Mouse (Mus musculus) CD8-positive naive resting alpha-beta T cell, adult 2 months (primary cell): Measurements from ENCODE around the gene Pin4.
"Not testable (repeated sequence)": the region's sequence is repeated elsewhere in the genome, so short reads cannot be mapped to it uniquely, and the experiment has no call there.

Experiments
- DNase-seq, 2 experiments: peaks; one replicate each; pipeline ENCODE4 v3.0.0; 2022; ENCODE audit warnings: low read depth in 2 of 2, low spot score in 2 of 2

Pin4 gene

GRCm38 (mm10) chrX:102119042-102119864 is at the start of gene Pin4:
TSS of gene Pin4 (plus strand) at chrX:102119447.
- peak; percentile 82 to 86 for DNase-seq

DNA sequence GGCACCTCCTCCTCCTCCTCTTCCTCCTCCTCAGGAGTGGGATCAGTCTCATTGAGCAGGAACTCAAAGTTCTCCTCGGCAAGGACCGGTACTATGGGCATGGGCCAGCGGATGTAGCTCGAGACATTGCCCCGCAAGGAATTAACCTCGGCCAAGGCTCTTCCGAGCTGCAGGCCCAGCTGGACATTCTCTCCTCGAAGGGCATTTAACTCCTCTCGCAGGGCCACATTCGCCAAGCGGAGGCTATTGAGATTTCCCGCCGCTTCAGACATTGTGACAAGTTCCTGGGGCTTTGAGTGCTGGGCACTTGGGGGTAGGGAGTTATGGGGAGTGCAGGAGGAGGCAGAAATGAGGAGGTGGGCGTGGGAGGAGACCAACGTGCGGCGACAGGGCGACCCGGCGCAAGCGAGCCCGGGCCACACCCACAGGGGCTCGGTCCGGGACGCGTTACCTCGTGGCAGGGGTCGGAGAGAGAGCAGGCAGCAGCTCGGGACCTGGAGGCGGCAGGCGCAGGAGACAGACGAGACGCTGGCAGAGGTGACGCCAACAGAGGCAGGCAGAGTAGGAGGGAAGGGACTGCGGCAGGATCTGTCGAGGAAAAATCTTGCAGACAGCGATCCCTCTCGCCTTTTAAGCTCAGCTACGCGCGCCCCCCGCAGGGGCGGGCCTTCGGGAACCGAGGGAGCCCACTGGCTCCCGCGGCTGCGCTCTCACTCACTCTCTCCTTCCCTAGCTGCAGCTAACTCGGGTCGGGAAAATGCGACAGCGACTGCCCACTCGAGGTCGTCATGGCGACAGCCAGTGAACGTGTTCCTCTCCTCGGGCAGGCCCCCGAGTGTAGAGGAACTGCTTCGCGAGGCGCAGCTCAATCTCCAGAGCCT is 48.4 kb upstream of the Pin4 start, which contains the start of gene Rtl5:
Gene Rtl5 (minus strand): TSS at position 714 of the 881 bp plus-strand sequence.
- DNase-seq, result peak; percentile 1 to 17

DNA sequence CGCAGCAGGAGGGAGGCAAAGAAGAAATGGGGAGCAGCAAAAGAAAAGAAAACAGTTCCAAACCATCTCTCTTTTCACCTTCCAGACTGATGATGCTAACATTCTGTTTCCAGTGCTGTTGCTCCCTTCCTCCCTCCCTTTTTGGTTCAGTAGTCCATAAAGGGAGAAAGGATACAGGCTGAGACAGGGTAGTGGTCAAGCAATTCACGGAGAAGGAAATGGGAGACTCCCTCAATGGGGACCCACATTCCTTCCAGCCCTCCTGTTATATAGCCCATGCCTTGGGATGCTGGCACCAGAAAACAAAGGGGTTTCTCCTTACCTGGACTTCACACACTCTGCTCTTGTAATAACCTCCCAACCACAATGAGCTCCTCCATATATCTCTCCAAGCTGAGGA is 47.7 kb upstream of the Pin4 start:
- DNase-seq, result no peak

DNA sequence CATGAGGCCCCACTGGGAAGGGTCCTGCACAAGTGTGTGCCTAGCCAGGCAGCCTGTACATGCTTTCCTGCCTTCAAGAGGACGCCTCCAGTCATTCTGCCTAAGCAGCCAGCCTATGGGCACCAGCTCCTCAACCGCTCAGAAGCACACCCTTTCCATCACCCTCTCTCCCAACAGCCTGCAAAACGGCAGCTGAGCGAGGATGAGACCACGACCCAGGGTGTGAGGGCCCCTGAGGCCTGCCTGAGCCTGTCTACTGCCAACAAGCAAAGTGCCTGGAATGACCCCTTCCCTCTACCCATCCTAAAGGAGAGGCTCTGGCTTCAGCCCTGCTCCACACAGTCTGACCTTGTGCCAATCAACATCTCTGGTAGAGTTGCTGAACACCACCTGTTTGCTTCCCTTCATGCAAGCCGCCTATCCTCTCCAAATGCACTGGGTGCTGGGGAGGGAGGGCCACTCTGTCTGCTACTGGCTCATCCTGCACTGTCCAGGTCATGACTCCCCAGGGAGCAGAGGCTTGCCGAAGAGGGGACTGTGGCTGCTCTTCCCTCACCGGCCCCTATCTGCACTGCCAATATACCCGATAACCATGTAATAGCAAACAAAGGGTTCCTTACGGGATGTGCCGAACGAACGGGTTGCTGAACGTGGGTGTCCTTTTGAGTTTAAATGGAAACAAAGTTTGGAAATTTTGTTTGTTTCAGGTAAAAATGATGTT is 45.5 kb upstream of the Pin4 start:
- DNase-seq, result no peak

GRCm38 (mm10) chrX:102074435-102074834 is 44.8 kb upstream of the Pin4 start:
- no peak for DNase-seq

- no peak for DNase-seq
These were observed 44.1 kb upstream of the Pin4 start for GRCm38 (mm10) chrX:102075158-102075557.

GRCm38 (mm10) chrX:102076886-102077765 is 42.1 kb upstream of the Pin4 start:
- no peak for DNase-seq

- DNase-seq, result no peak
These were observed 38.2 kb upstream of the Pin4 start for GRCm38 (mm10) chrX:102081076-102081475.

DNA sequence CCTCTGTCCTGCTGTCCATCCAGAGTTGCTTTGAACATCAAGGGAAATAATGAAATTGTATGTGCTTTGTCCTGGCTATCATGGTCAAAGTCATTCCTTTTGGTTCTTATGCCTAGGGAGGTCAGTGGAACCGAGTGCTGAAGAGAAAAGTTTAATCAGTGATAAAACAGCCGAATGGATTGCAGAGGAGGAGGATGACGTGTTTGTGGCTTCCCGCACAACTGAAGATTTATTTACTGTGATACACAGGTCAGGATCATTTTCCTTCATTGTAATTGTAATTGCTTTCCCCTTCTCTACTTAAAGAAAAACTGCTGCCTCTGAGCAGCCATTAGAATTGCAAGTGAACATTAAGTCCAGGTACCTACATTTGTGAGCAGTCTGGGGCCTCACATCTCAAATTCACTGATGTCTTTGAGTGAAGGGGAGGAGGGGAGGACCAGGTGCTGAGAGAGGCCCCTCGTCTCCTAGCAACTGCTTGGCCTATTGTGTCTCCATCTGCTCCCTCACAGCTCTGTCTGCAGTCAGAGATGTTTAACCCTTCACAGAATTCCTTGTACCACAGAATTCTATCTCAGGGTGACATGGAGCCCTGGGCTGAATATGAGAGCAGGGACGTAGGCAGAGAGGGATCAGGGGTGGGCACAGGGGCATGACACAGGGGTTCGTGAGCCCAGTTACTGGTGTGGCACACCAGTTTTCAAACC is 37.5 kb upstream of the Pin4 start:
- DNase-seq, result no peak

DNA sequence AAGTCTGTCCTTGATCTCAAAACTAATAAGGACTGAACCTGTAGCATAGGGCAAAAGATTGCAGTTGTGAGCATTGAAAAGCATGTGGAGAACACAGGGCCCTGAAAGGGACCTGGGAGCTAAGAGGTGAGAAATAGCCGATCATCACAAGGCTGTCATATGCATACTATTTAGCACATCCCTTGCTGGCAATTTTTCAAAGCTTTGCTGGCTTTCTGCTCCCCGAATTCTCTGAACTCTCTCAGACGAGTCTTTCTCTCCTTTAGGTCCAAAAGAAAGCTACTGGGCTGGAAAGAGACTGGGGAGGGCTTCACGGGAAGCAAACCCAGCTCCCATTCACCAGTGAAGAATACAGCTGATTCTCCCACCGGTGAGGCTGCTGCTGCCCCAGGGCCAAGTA is 36.9 kb upstream of the Pin4 start:
- DNase-seq, result no peak

GRCm38 (mm10) chrX:102085798-102086443 is 33.3 kb upstream of the Pin4 start:
- no peak for DNase-seq

- no peak for DNase-seq
These were observed 28.6 kb upstream of the Pin4 start for GRCm38 (mm10) chrX:102090605-102091004.

DNA sequence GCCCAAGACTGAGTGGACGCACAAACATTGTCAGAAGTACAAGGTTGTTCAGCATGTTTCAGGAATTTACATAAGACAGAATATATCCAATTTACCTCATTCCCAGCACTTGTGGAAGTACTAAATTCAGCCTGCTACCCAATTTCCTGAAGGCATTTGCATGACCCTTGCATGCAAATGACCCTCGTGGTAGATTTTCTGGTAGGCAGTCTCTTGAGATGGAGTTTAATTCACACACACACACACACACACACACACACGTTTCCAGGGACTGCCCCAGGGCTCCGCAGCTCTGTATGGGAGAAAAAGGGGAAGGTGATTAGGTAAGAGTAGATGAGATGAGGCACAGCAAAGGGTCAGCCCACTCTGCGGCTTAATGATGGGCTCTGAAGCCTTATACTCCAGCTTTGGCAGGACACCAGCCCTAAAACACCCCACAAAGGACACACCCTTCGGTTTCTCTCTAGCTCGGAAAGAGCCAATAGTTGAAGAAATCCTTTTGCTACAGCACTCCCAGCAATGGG is 24.8 kb upstream of the Pin4 start:
- DNase-seq, result no peak

DNA sequence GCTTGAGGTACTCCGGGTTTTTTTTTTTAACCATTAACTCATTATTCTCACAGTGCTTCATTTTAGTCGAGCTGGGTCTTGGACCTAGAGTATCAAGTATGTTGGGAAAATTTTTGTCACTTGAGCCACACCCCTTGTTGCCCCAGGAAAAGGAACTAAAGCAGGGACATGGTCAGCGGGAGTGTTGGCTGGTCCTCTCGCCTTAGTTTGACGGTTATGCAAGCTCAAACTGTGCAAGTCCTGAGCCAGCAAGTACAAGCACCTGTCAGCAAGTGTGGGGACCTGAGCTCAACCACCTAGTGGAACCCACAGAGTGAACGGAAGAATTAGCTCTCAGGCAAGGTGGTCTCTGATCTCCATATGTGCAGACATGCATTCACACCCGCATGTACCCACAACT is 17.4 kb upstream of the Pin4 start:
- no peak for DNase-seq

GRCm38 (mm10) chrX:102103830-102104229 is 15.4 kb upstream of the Pin4 start:
- DNase-seq, result not testable (repeated sequence)

- not testable (repeated sequence) for DNase-seq
These were observed 9.9 kb upstream of the Pin4 start for GRCm38 (mm10) chrX:102109349-102109748.

DNA sequence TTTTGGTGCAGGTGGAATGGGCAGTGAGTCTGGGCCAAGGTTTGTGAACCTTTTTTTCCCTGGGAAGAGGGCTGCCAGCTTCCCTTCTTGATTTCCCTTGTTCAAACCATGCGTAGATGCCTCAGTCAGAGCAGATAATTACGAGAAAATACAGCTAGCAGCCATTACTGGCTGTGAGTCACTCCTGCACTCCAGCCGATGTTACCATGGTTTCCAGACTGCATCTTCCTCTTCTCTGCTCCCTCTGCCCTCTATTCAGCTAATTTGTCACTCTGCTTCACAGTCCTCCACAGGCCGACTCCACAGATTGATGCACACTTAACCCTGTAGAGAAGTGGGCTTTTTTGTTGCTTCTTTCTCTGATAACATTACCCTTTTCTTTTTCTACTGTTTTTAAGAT is 3.6 kb upstream of the Pin4 start:
- DNase-seq, result no peak

DNA sequence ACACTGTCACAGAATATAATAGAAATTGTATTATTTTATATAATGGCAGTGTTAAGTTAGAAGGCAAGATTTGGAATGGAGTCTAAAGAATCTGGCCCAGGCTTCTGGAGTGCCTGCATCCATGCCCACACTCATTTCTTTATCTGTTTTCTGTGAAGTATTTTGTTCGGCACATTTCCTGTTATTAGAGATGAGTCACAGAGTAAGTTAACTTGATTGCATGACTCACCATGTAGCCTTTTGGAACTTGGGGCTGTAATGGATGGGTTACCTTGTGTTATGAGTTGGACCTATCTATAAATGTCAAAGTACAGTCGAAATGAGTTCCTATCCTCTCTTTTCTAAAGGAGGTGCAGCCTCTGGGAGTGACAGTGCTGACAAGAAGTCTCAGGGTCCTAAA is 2.1 kb downstream of the Pin4 start:
- DNase-seq, result no peak

DNA sequence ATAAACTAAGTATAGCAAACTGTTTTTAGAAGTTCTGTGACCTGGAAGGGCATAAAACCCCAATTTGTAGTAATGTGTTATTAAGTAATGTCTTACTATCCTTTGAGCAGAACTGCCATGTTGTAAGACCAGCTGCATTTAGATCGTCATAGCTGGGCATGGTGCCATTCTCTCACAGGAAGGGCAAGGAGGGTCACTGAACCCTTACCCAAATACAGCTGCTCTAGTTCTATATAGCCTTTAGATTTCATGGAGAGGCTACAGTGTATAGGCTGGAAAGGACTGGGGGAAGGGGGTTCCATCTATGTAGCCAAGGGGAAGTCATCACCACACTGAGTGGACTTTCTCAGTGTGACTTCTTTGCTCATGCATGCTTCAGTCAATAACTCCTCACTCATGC is 21.9 kb downstream of the Pin4 start:
- DNase-seq, result no peak
